Mouse (Mus musculus): ENCODE measurements around the gene Rdh8. TPM values are rescaled to one million over a fixed set of nuclear protein-coding genes. Genes with fewer than 3 reads are reported as not detected.
"Not testable (repeated sequence)": the region's sequence is repeated elsewhere in the genome, so short reads cannot be mapped to it uniquely, and the experiment has no call there.

The Rdh8 gene
- polyA plus RNA-seq, 1 experiment from 2014 or later = not detected

DNA sequence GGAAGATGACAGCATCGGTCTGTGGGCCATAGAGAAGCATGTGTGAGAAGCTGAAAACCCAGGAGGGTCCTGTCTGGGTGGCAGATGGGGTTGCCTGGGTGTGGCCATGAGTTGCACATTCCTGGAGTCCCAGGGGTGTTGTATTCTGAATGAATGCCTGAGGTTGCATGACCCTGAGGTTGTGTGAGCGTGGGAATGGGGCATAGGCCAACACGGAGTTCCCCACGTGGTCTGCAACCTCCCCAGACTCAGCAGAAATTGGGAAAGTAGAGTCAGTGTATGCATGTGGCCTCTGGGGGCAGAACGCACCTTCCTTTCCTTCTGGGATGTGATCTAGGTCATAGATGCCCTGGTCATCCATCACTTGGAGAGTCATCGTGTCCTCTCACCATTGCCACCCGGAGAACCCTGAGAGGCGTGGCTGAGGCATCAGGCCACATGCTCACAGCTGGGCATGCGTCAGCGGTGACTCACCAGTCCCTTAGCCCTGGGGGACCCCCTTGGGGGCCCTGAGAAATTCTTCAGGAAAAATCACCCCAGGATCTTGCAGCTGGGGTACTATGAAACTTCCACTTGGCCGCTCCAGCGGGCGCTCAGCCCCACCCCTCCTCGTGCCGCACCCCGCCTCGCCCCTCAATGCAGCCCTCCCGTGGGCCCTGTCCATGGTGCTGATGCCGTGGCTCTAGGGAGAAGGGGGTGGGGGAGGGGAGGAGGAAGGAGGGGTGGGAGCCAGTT lies 5.6 kb upstream of the Rdh8 start:
- peaks cover 13% of the 10 kb centered on the region for H3K4me1 ChIP-seq
- no peak overlapping the region for H3K4me3 ChIP-seq
- H3K36me3 ChIP-seq = no peaks in the 10 kb centered on the region
- H3K27ac ChIP-seq = no peak overlapping the region
- peaks cover 54% of the 10 kb centered on the region for H3K27me3 ChIP-seq (ENCODE audit: insufficient read depth, poor library complexity, severe bottlenecking)
- WGBS = 15% methylated on average over 19 of the region's 19 CpGs
- no peaks in the 10 kb centered on the region for H3K9me3 ChIP-seq
- DNase-seq (ENCODE audit: low spot score) = no peak

DNA sequence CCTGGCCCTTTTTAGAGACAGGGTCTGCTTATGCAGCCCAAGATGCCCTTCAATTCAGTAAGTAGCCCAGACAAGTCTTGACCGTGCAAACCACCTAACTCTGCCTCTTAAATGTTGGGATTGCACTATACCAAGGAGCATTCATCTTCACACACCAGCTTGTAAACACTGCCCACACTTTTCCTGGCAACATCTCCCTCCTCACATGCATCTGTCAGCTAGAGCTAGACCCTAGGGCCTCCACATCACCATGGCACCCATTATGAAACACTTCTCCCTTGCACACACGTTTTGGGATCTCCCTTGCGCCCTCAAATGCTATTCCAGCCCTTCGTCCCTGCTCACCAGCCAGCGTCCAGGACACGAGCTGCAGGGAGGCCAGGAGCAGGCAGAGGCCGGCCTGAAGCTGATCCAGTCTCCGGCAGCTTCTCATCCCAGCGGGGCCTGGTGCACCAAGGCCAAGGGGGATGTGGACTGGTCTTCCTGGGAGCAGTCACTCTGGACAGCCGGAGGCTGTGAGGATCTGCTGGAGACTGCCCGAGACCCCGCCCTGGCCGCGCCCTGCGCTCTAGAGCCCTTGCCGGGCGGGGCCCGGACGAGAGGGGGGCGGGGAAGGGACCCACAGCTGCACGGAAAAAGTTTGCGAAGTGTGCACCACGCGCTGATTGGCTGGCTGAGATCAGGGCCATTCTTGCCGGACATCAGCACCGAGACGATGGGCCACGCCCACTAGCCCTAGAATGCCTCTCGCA lies 3.6 kb upstream of the Rdh8 start, which contains the start of gene Col5a3:
Gene Col5a3, minus strand, starts transcription at position 547 of the 752 bp plus-strand sequence.
- Histone ChIP-seq H3K27ac (no peak within 1 kb of the TSS), H3K27me3 (ENCODE audit: insufficient read depth, poor library complexity, severe bottlenecking) (peaks cover 48% of the 10 kb centered on the region), H3K9me3 (no peaks in the 10 kb centered on the region), H3K4me1 (peaks cover 13% of the 10 kb centered on the region), H3K36me3 (no peaks in the 10 kb centered on the region), H3K4me3 (peak within 1 kb of the TSS; percentile 48)
- peak; percentile 85 for DNase-seq (ENCODE audit: low spot score)
- WGBS = 5% methylated on average over 29 of the region's 29 CpGs

DNA sequence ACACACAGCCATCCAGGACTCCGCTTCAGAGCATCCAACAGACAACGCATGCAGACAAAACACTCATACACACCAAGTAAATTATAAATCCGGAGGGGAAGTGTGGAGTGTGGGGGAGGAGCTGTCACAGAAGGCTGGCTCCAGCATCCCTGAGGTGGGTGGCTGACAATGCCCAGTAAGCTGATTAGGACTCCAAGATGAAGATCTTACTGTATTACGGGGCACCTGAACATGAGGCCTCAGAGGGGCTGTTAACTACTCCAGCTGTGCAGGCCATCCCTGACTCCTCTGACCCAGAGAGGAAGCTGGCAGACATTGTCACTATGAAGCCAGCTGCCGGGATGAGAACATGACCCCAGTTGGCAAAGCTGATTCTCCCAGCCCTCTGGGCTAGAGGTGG lies 1.7 kb downstream of the Rdh8 start:
- Histone ChIP-seq H3K27ac (no peak overlapping the region), H3K4me1 (peaks cover 1% of the 10 kb centered on the region), H3K9me3 (no peaks in the 10 kb centered on the region), H3K36me3 (no peaks in the 10 kb centered on the region), H3K4me3 (no peak overlapping the region), H3K27me3 (ENCODE audit: insufficient read depth, poor library complexity, severe bottlenecking) (peaks cover 13% of the 10 kb centered on the region)
- DNase-seq (ENCODE audit: low spot score) = no peak
- WGBS = 77% methylated on average over 5 of the region's 5 CpGs

DNA sequence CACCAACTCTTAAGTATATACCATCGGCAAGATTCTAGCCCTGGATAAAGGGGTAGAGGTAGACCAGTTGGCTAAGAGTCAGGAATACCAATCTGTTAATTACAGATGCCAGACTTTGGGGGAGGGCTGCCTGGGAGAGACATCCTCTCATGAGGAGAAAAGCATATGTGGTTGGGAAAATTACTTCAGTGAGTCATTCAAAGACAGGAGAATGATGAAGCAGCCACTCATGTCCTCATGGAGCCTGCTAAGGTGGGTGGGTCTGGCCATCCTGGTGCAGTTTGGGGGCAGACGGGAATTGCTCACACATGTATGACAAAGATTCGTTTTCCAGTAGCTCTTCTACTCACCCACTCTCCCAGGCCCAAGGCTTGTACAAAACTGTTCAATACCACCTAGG lies 4.5 kb downstream of the Rdh8 start:
- Histone ChIP-seq H3K4me1 (no peaks in the 10 kb centered on the region), H3K4me3 (no peak overlapping the region), H3K9me3 (no peaks in the 10 kb centered on the region), H3K27ac (no peak overlapping the region), H3K27me3 (ENCODE audit: insufficient read depth, poor library complexity, severe bottlenecking) (no peaks in the 10 kb centered on the region), H3K36me3 (no peaks in the 10 kb centered on the region)
- WGBS = 77% methylated on average over 3 of the region's 3 CpGs
- no peak for DNase-seq (ENCODE audit: low spot score)

DNA sequence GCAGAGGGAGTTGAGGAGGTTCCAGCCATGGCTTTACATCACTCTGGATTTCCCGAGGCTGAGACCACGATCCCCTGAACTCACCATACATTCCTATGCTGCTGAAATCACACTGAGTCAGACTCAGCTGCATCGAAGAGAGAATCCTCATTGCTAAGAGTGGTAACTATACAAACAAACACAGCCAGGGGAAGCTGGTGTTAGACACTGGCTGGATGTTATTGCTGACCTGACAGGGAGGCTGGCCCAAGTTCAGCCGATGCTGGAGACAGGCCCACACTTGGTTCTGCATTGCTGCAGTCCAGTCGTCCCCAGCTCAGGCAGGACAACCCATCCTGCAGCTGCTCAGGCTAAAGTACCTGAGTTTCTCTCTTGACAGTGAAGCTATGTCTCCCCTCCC lies 7.5 kb downstream of the Rdh8 start:
- DNase-seq (ENCODE audit: low spot score) = no peak
- no peaks in the 10 kb centered on the region for H3K36me3 ChIP-seq
- 66% methylated on average over 5 of the region's 5 CpGs for WGBS
- H3K9me3 ChIP-seq = no peaks in the 10 kb centered on the region
- no peak overlapping the region for H3K4me3 ChIP-seq
- peaks cover 2% of the 10 kb centered on the region; the same call in 1 of the 2 replicates for H3K4me1 ChIP-seq
- H3K27ac ChIP-seq = no peak overlapping the region
- H3K27me3 ChIP-seq (ENCODE audit: insufficient read depth, poor library complexity, severe bottlenecking) = peaks cover 17% of the 10 kb centered on the region; the same call in 1 of the 2 replicates

DNA sequence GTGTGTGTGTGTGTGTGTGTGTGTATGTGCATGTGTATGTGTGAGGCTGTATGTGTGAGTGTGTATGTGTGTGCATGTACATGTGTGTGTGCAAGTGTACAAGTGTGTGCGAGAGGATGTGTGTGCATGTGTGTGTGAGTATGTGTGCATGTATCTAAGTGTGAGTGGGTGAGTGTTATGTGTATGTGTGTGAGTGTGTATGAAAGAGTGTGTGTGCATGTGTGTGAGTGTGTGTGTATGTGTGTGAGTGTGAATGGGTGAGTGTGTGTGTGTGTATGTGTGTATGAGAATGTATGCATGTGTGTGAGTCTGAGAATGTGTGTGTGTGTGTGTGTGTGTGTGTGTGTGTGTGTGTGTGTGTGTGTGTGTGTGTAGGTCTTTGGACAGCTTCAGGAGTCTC lies 9.8 kb downstream of the Rdh8 start:
- peaks cover 4% of the 10 kb centered on the region; the same call in 1 of the 2 replicates for H3K4me1 ChIP-seq
- WGBS = 86% methylated on average over 1 of the region's 1 CpGs
- H3K9me3 ChIP-seq = no peaks in the 10 kb centered on the region
- H3K27ac ChIP-seq = no peak overlapping the region
- H3K4me3 ChIP-seq = no peak overlapping the region
- H3K27me3 ChIP-seq (ENCODE audit: insufficient read depth, poor library complexity, severe bottlenecking) = peaks cover 25% of the 10 kb centered on the region; the same call in 1 of the 2 replicates
- no peaks in the 10 kb centered on the region for H3K36me3 ChIP-seq
- no peak for DNase-seq (ENCODE audit: low spot score)

DNA sequence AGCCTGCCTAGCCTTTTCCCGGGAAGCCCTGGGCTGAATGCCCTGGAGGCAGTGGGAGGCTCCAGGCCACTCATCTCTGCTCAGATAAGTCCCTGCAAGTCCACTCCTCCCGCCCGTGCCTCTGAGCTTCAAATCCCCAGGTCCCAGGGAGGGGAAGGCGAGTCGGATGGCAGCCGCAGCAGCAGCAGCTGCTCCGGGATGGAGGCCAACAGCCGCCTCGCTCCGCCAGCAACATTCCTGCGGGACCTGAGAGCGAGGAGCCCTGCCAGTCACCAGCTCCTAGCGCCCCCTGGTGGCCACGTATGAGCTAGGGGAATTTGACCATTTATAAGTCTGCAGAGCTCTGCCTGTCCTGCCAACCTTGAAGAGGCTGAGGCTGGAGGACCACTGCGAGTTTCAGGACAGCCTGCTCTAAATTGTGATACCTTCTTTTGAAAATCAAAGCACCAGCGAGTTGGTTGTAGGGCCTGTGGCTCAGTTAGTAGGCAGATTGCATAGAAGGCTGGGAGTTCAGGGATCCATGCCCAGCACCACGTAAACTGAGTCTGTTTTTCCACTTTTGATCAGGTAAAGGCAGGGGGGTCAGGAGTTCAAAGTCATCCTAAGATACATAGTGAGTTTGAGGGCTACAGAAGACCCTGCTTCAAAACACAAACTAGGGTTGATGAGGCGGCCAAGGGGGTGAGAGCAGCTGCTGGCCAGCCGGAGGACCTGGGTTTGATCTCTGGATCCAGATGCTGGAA lies 12.8 kb downstream of the Rdh8 start:
- Histone ChIP-seq H3K36me3 (no peaks in the 10 kb centered on the region), H3K27ac (no peak overlapping the region), H3K9me3 (no peaks in the 10 kb centered on the region), H3K4me3 (peak overlapping the region; percentile 29; the same call in 1 of the 2 replicates), H3K4me1 (peaks cover 4% of the 10 kb centered on the region; the same call in 1 of the 2 replicates), H3K27me3 (ENCODE audit: insufficient read depth, poor library complexity, severe bottlenecking) (peaks cover 31% of the 10 kb centered on the region)
- DNase-seq (ENCODE audit: low spot score) = peak; percentile 95
- 14% methylated on average over 19 of the region's 19 CpGs for WGBS

DNA sequence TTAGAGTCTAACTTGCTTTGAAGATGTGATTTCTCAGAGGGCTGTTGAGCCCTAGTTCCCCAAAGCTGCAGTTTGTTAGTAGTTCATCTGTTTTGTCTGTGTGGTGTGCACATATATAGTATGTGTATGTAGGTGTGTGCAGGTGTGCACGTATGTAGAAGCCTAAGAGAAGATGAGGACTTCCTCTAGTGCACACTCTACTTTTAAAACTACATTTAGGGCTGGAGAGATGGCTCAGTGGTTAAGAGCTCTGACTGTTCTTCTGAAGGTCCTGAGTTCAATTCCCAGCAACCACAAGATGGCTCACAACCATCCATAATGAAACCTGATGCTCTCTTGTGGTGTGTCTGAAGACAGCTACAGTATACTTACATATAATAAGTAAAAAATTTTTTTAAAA lies 16.6 kb downstream of the Rdh8 start:
- H3K4me1 ChIP-seq = peaks cover 7% of the 10 kb centered on the region; the same call in 1 of the 2 replicates
- no peak overlapping the region for H3K4me3 ChIP-seq
- no peak for DNase-seq (ENCODE audit: low spot score)
- H3K27me3 ChIP-seq (ENCODE audit: insufficient read depth, poor library complexity, severe bottlenecking) = peaks cover 22% of the 10 kb centered on the region
- no peaks in the 10 kb centered on the region for H3K9me3 ChIP-seq
- H3K27ac ChIP-seq = no peak overlapping the region
- 68% methylated on average over 1 of the region's 1 CpGs for WGBS
- H3K36me3 ChIP-seq = no peaks in the 10 kb centered on the region

DNA sequence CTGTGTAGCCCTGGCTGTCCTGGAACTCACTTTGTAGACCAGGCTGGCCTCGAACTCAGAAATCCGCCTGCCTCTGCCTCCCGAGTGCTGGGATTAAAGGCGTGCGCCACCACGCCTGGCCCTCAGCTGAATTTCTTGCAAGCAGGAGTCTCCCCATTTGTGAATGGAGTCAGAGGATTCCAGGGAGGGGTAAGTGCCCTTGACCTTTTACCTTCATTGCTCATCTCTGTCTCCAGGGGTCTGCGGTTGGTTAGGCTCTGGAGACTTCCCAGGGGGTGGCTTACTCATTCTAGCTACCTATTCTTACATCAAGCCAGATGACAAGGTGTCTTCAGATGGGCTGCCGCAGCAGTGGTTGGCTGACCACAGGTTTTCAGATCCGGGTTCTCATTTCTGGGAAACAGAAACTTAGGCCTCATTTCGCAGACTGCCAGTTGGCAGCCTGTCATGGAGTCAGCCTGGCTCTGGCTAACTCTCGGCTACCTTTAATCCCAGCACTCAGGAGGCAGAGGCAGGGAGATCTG lies 17.2 kb downstream of the Rdh8 start:
- H3K27me3 ChIP-seq (ENCODE audit: insufficient read depth, poor library complexity, severe bottlenecking) = peaks cover 16% of the 10 kb centered on the region
- DNase-seq (ENCODE audit: low spot score); H3K9me3 ChIP-seq; H3K27ac ChIP-seq; H3K4me3 ChIP-seq; H3K4me1 ChIP-seq; H3K36me3 ChIP-seq: not testable (repeated sequence)
- 77% methylated on average over 11 of the region's 11 CpGs for WGBS

DNA sequence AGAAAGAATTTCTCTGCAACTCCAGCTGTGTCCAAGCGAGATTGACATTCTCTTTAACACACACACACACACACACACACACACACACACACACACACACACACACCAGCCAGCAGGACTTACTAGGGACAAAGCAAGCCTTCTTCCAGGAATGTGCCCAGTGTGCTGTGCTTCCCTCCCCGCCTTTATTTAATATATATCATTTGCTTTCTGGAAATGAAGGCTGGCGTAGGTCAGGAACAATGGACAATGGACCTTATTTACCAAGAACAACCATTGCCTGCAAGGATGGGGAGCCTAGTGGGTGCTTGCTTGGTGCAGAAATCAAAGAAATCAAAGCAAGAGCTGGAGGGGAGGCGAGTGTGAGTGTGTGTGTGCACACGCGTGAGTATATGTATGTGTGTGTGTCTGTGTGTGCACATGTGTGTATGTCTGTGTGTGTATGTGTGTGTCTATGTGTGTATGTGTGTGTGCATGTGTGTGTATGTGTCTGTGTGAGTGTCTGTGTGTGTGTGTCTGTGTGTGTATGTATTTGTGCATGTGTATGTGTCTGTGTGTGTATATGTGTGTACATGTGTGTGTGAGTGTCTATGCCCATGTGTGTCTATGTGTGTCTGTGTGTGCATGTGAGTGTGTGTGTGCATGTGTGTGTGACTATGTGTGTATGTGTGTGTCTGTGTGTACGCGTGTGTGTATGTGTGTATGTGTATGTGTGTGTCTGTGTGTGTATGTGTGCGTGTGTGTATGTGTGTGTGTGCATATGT lies 19.1 kb downstream of the Rdh8 start:
- 79% methylated on average over 9 of the region's 9 CpGs for WGBS
- DNase-seq (ENCODE audit: low spot score) = no peak

DNA sequence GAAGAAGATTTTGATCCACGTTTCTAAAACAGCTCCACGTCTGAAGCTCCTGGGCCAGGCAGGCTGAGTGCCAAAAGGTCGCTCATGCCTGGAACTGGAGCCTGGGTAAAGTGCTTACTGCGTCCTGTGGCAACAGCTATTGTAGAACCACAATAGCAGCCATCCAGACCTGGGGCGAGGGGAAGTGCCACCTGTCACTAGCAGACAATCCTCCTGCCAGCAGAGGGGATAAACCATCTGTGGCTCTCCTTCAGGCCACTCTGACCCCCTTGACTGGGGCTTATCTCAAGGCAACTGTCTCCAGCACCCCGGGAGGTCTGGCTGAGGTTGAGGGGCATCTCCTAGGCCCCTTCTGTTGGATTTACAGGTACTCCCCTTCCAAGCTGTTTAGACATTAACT lies 20.6 kb downstream of the Rdh8 start:
- Histone ChIP-seq H3K4me3 (no peak overlapping the region), H3K36me3 (no peaks in the 10 kb centered on the region), H3K9me3 (no peaks in the 10 kb centered on the region), H3K27ac (no peak overlapping the region), H3K27me3 (ENCODE audit: insufficient read depth, poor library complexity, severe bottlenecking) (peaks cover 5% of the 10 kb centered on the region; the same call in 1 of the 2 replicates), H3K4me1 (0 out of 2 replicates have a peak, but pooled peaks cover 3% of the 10 kb centered on the region)
- no peak for DNase-seq (ENCODE audit: low spot score)
- WGBS = 53% methylated on average over 6 of the region's 6 CpGs

More for the DNA sequence above, 19.1 kb downstream of the Rdh8 start:
- Histone ChIP-seq H3K27me3 (ENCODE audit: insufficient read depth, poor library complexity, severe bottlenecking) (peaks cover 19% of the 10 kb centered on the region), H3K36me3 (no peaks in the 10 kb centered on the region), H3K9me3 (no peaks in the 10 kb centered on the region), H3K27ac (no peak overlapping the region), H3K4me1 (0 out of 2 replicates have a peak, but pooled peaks cover 3% of the 10 kb centered on the region), H3K4me3 (no peak overlapping the region)

DNA sequence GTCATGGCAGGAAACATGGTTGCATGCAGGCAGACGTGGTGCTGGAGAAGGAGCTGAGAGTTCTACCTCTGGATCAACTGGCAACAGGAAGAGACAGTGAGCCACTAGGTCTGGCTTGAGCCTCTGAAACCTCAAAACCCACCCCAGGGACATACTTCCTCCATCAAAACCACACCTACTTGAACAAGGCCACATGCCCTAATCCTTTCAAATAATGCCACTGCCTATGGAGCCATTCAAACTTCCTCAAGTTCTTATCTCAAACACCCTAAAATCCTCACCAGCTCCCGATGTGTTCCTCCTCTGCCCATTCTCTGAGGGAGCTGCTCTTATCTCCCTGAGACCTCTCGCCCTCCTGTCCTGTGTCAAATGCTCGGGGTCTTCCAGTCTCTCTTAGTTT lies 23.9 kb downstream of the Rdh8 start:
- 0 out of 2 replicates have a peak, but pooled peaks cover 2% of the 10 kb centered on the region for H3K4me1 ChIP-seq
- H3K9me3 ChIP-seq = no peaks in the 10 kb centered on the region
- DNase-seq (ENCODE audit: low spot score) = no peak
- peaks cover 13% of the 10 kb centered on the region; the same call in 1 of the 2 replicates for H3K27me3 ChIP-seq (ENCODE audit: insufficient read depth, poor library complexity, severe bottlenecking)
- WGBS = 51% methylated on average over 4 of the region's 4 CpGs
- no peak overlapping the region for H3K4me3 ChIP-seq
- no peak overlapping the region for H3K27ac ChIP-seq
- no peaks in the 10 kb centered on the region for H3K36me3 ChIP-seq

Measured in heart, embryonic 10.5 days (tissue).